Mouse (Mus musculus): Measurements from ENCODE around the gene Crygb. TPM values are rescaled to one million over a fixed set of nuclear protein-coding genes. Genes with fewer than 3 reads are reported as not detected.
"Not testable (repeated sequence)": the region's sequence is repeated elsewhere in the genome, so short reads cannot be mapped to it uniquely, and the experiment has no call there.

Crygb gene
- polyA plus RNA-seq, 1 experiment from 2014 or later = 1.1 TPM

- Histone ChIP-seq H3K4me1 (replicated peaks) (no peaks in the 10 kb centered on the region), H3K9me3 (replicated peaks) (peaks cover 4% of the 10 kb centered on the region; the same call in 1 of the 2 replicates), H3K4me3 (no peak overlapping the region), H3K9ac (no peak overlapping the region), H3K4me2 (no peak overlapping the region), H3K27ac (ENCODE audit: poor library complexity, severe bottlenecking) (no peak overlapping the region), H3K36me3 (no peaks in the 10 kb centered on the region), H3K27me3 (replicated peaks) (no peaks in the 10 kb centered on the region)
- WGBS = 85% methylated on average over 15 of the region's 15 CpGs
- ATAC-seq (ENCODE audit: insufficient number of reproducible peaks, low FRiP score) = no peak
Measured at GRCm38 (mm10) chr1:65064201-65064600, 17.9 kb downstream of the Crygb start.

- Histone ChIP-seq H3K9me3 (replicated peaks) (peaks cover 4% of the 10 kb centered on the region; the same call in 1 of the 2 replicates), H3K36me3 (no peaks in the 10 kb centered on the region), H3K4me2 (no peak within 1 kb of the TSS), H3K4me3 (no peak within 1 kb of the TSS), H3K9ac (no peak within 1 kb of the TSS), H3K27ac (ENCODE audit: poor library complexity, severe bottlenecking) (no peak within 1 kb of the TSS), H3K4me1 (replicated peaks) (no peaks in the 10 kb centered on the region), H3K27me3 (replicated peaks) (no peaks in the 10 kb centered on the region)
- WGBS = 78% methylated on average over 8 of the region's 8 CpGs
- ATAC-seq (ENCODE audit: insufficient number of reproducible peaks, low FRiP score) = no peak
Measured at GRCm38 (mm10) chr1:65063352-65063751, 18.7 kb downstream of the Crygb start, which contains the start of gene Crygd. Crygd (minus strand) TSS chr1:65063452.

- no peak overlapping the region for H3K9ac ChIP-seq
- H3K27me3 ChIP-seq (replicated peaks) = no peaks in the 10 kb centered on the region
- ATAC-seq (ENCODE audit: insufficient number of reproducible peaks, low FRiP score) = no peak
- no peaks in the 10 kb centered on the region for H3K9me3 ChIP-seq (replicated peaks)
- no peak overlapping the region for H3K4me2 ChIP-seq
- peaks cover 6% of the 10 kb centered on the region for H3K4me1 ChIP-seq (replicated peaks)
- H3K36me3 ChIP-seq = no peaks in the 10 kb centered on the region
- WGBS = 15% methylated on average over 2 of the region's 2 CpGs
- no peak overlapping the region for H3K27ac ChIP-seq (ENCODE audit: poor library complexity, severe bottlenecking)
- no peak overlapping the region for H3K4me3 ChIP-seq
Measured at GRCm38 (mm10) chr1:65052140-65052539, 29.9 kb downstream of the Crygb start.

- no peak overlapping the region for H3K9ac ChIP-seq
- no peak overlapping the region for H3K4me3 ChIP-seq
- no peaks in the 10 kb centered on the region for H3K27me3 ChIP-seq (replicated peaks)
- 66% methylated on average over 7 of the region's 7 CpGs for WGBS
- H3K4me1 ChIP-seq (replicated peaks) = peaks cover 6% of the 10 kb centered on the region
- no peak for ATAC-seq (ENCODE audit: insufficient number of reproducible peaks, low FRiP score)
- H3K36me3 ChIP-seq = no peaks in the 10 kb centered on the region
- H3K9me3 ChIP-seq (replicated peaks) = no peaks in the 10 kb centered on the region
- no peak overlapping the region for H3K27ac ChIP-seq (ENCODE audit: poor library complexity, severe bottlenecking)
- no peak overlapping the region for H3K4me2 ChIP-seq
Measured at GRCm38 (mm10) chr1:65051696-65052095, 30.4 kb downstream of the Crygb start.

- not testable (repeated sequence) for H3K9ac ChIP-seq; H3K36me3 ChIP-seq; ATAC-seq (ENCODE audit: insufficient number of reproducible peaks, low FRiP score); H3K27ac ChIP-seq (ENCODE audit: poor library complexity, severe bottlenecking); H3K4me3 ChIP-seq; H3K27me3 ChIP-seq (replicated peaks); H3K4me1 ChIP-seq (replicated peaks); H3K4me2 ChIP-seq; H3K9me3 ChIP-seq (replicated peaks)
- WGBS = 79% methylated on average over 12 of the region's 12 CpGs
Measured at GRCm38 (mm10) chr1:65050952-65051351, 31.1 kb downstream of the Crygb start, which contains the start of gene Cryge. Cryge (minus strand) TSS chr1:65051149.

GRCm38 (mm10) chr1:65048781-65049180 lies 33.3 kb downstream of the Crygb start:
- ATAC-seq (ENCODE audit: insufficient number of reproducible peaks, low FRiP score) = no peak

GRCm38 (mm10) chr1:65046401-65047109 lies 35.5 kb downstream of the Crygb start:
- 37% methylated on average over 8 of the region's 8 CpGs for WGBS
- H3K9ac ChIP-seq = no peak overlapping the region
- H3K4me3 ChIP-seq = no peak overlapping the region
- ATAC-seq (ENCODE audit: insufficient number of reproducible peaks, low FRiP score) = no peak
- no peak overlapping the region for H3K27ac ChIP-seq (ENCODE audit: poor library complexity, severe bottlenecking)
- H3K4me1 ChIP-seq (replicated peaks) = no peaks in the 10 kb centered on the region
- no peaks in the 10 kb centered on the region for H3K9me3 ChIP-seq (replicated peaks)
- H3K27me3 ChIP-seq (replicated peaks) = 0 out of 2 replicates have a peak, but pooled peaks cover 3% of the 10 kb centered on the region
- peak overlapping the region; percentile 43 for H3K4me2 ChIP-seq
- no peaks in the 10 kb centered on the region for H3K36me3 ChIP-seq

More at GRCm38 (mm10) chr1:65048781-65049180, 33.3 kb downstream of the Crygb start:
- H3K27ac ChIP-seq (ENCODE audit: poor library complexity, severe bottlenecking) = no peak overlapping the region
- H3K4me2 ChIP-seq = no peak overlapping the region
- no peaks in the 10 kb centered on the region for H3K9me3 ChIP-seq (replicated peaks)
- H3K4me1 ChIP-seq (replicated peaks) = peaks cover 6% of the 10 kb centered on the region
- no peak overlapping the region for H3K9ac ChIP-seq
- WGBS = 60% methylated on average over 12 of the region's 12 CpGs
- H3K4me3 ChIP-seq = no peak overlapping the region
- no peaks in the 10 kb centered on the region for H3K36me3 ChIP-seq
- 0 out of 2 replicates have a peak, but pooled peaks cover 3% of the 10 kb centered on the region for H3K27me3 ChIP-seq (replicated peaks)

- Histone ChIP-seq H3K27me3 (replicated peaks) (0 out of 2 replicates have a peak, but pooled peaks cover 3% of the 10 kb centered on the region), H3K4me3 (no peak overlapping the region), H3K4me1 (replicated peaks) (peaks cover 5% of the 10 kb centered on the region; the same call in 1 of the 2 replicates), H3K27ac (ENCODE audit: poor library complexity, severe bottlenecking) (no peak overlapping the region), H3K4me2 (no peak overlapping the region), H3K36me3 (no peaks in the 10 kb centered on the region), H3K9me3 (replicated peaks) (no peaks in the 10 kb centered on the region), H3K9ac (no peak overlapping the region)
- WGBS = 87% methylated on average over 2 of the region's 2 CpGs
- ATAC-seq (ENCODE audit: insufficient number of reproducible peaks, low FRiP score) = no peak
Measured at GRCm38 (mm10) chr1:65043433-65043832, 38.7 kb downstream of the Crygb start.

GRCm38 (mm10) chr1:65041837-65042236 lies 40.3 kb downstream of the Crygb start:
- 83% methylated on average over 3 of the region's 3 CpGs for WGBS
- H3K9ac ChIP-seq = no peak overlapping the region
- H3K36me3 ChIP-seq = no peaks in the 10 kb centered on the region
- H3K4me1 ChIP-seq (replicated peaks) = peaks cover 5% of the 10 kb centered on the region; the same call in 1 of the 2 replicates
- H3K4me3 ChIP-seq = no peak overlapping the region
- no peak for ATAC-seq (ENCODE audit: insufficient number of reproducible peaks, low FRiP score)
- H3K4me2 ChIP-seq = no peak overlapping the region
- 0 out of 2 replicates have a peak, but pooled peaks cover 3% of the 10 kb centered on the region for H3K9me3 ChIP-seq (replicated peaks)
- 0 out of 2 replicates have a peak, but pooled peaks cover 3% of the 10 kb centered on the region for H3K27me3 ChIP-seq (replicated peaks)
- H3K27ac ChIP-seq (ENCODE audit: poor library complexity, severe bottlenecking) = no peak overlapping the region

- H3K27ac ChIP-seq (ENCODE audit: poor library complexity, severe bottlenecking) = no peak overlapping the region
- H3K9ac ChIP-seq = no peak overlapping the region
- ATAC-seq (ENCODE audit: insufficient number of reproducible peaks, low FRiP score) = no peak
- 0 out of 2 replicates have a peak, but pooled peaks cover 3% of the 10 kb centered on the region for H3K27me3 ChIP-seq (replicated peaks)
- 65% methylated on average over 6 of the region's 6 CpGs for WGBS
- H3K4me1 ChIP-seq (replicated peaks) = peaks cover 5% of the 10 kb centered on the region; the same call in 1 of the 2 replicates
- H3K9me3 ChIP-seq (replicated peaks) = 0 out of 2 replicates have a peak, but pooled peaks cover 3% of the 10 kb centered on the region
- no peak overlapping the region for H3K4me2 ChIP-seq
- H3K4me3 ChIP-seq = no peak overlapping the region
- no peaks in the 10 kb centered on the region for H3K36me3 ChIP-seq
Measured at GRCm38 (mm10) chr1:65040806-65041205, 41.3 kb downstream of the Crygb start.

GRCm38 (mm10) chr1:65039679-65040078 lies 42.4 kb downstream of the Crygb start:
- ATAC-seq (ENCODE audit: insufficient number of reproducible peaks, low FRiP score) = no peak
- Histone ChIP-seq H3K4me2 (no peak overlapping the region), H3K4me1 (replicated peaks) (peaks cover 5% of the 10 kb centered on the region; the same call in 1 of the 2 replicates), H3K9ac (no peak overlapping the region), H3K27ac (ENCODE audit: poor library complexity, severe bottlenecking) (no peak overlapping the region), H3K36me3 (no peaks in the 10 kb centered on the region), H3K4me3 (no peak overlapping the region), H3K9me3 (replicated peaks) (0 out of 2 replicates have a peak, but pooled peaks cover 3% of the 10 kb centered on the region), H3K27me3 (replicated peaks) (no peaks in the 10 kb centered on the region)
- 70% methylated on average over 3 of the region's 3 CpGs for WGBS
